ENCODE assay signal across 10 mouse cellular contexts in genomic region chr10:79701443-79702129, GRCm38 (mm10). TPM values are rescaled to one million over a fixed set of nuclear protein-coding genes. Genes with fewer than 3 reads are reported as not detected.
DNase-seq lines count a peak whose midpoint lies in the region; ATAC-seq lines count a peak whose summit lies in the region.
"Had no signal": no experiment of that assay in that cellular context is flagged by ENCODE, and none has a peak within 500 bp of the region (broad histone marks: within the 10 kb centered on the region; RNA-seq: fewer than 3 reads in every experiment).

No protein-coding gene starts in this region.

- no peak overlapping the region for H3K9ac ChIP-seq in forebrain, embryonic 16.5 days (replicated peaks; ENCODE audit: low read depth, low read length)
- H3K9ac ChIP-seq in forebrain, embryonic 11.5 days (ENCODE audit: low read length), result no peak overlapping the region
- no peak overlapping the region for H3K9ac ChIP-seq in hindbrain, embryonic 14.5 days

- H3K4me3 ChIP-seq in forebrain, embryonic 16.5 days (replicated peaks; ENCODE audit: low read length), result no peak overlapping the region
- H3K4me3 ChIP-seq in forebrain, embryonic 11.5 days (ENCODE audit: low read depth, low read length), result no peak overlapping the region
- H3K4me3 ChIP-seq in hindbrain, embryonic 14.5 days (replicated peaks; ENCODE audit: low read length), result no peak overlapping the region

- peak overlapping the region; percentile 13; the same call in 1 of the 2 replicates for H3K27ac ChIP-seq in forebrain, embryonic 16.5 days (ENCODE audit: low read length)
- H3K27ac ChIP-seq in forebrain, embryonic 11.5 days (ENCODE audit: low read depth, low read length), result no peak overlapping the region
- H3K27ac ChIP-seq in hindbrain, embryonic 14.5 days, result 0 out of 2 replicates have a peak overlapping the region, but pooled peaks have one; percentile 17

- no peaks in the 10 kb centered on the region for H3K9me3 ChIP-seq in forebrain, embryonic 16.5 days (ENCODE audit: control insufficient read depth, low read length)
- H3K9me3 ChIP-seq in forebrain, embryonic 11.5 days (ENCODE audit: control insufficient read depth, low read length), result no peaks in the 10 kb centered on the region
- H3K9me3 ChIP-seq in hindbrain, embryonic 14.5 days (ENCODE audit: control insufficient read depth, low read length), result no peaks in the 10 kb centered on the region

- ATAC-seq in forebrain, embryonic 16.5 days, result no peak
- no peak for ATAC-seq in forebrain, embryonic 11.5 days (replicated peaks; ENCODE audit: low FRiP score)
- no peak for ATAC-seq in hindbrain, embryonic 14.5 days (ENCODE audit: low FRiP score)

- no peaks in the 10 kb centered on the region for H3K36me3 ChIP-seq in forebrain, embryonic 16.5 days (ENCODE audit: control insufficient read depth, insufficient read depth)
- no peaks in the 10 kb centered on the region for H3K36me3 ChIP-seq in forebrain, embryonic 11.5 days (ENCODE audit: control insufficient read depth, insufficient read depth, low read length)
- H3K36me3 ChIP-seq in hindbrain, embryonic 14.5 days (replicated peaks; ENCODE audit: control insufficient read depth, insufficient read depth), result no peaks in the 10 kb centered on the region

- 75% methylated on average over 10 of the region's 10 CpGs for WGBS in forebrain, embryonic 16.5 days
- 64% methylated on average over 10 of the region's 10 CpGs for WGBS in forebrain, embryonic 11.5 days
- 65% methylated on average over 10 of the region's 10 CpGs for WGBS in hindbrain, embryonic 14.5 days

- H3K27me3 ChIP-seq in forebrain, embryonic 16.5 days (replicated peaks; ENCODE audit: control insufficient read depth, insufficient read depth, low read length), result no peaks in the 10 kb centered on the region
- H3K27me3 ChIP-seq in forebrain, embryonic 11.5 days (ENCODE audit: control insufficient read depth, insufficient read depth, low read length), result no peaks in the 10 kb centered on the region
- H3K27me3 ChIP-seq in hindbrain, embryonic 14.5 days (ENCODE audit: control insufficient read depth, insufficient read depth, low read length), result no peaks in the 10 kb centered on the region
- H3K27me3 ChIP-seq: CH12.LX had no signal

- DNase-seq in forebrain, embryonic 11.5 days (ENCODE audit: low spot score), result no peak
- DNase-seq in embryo, embryonic 11 days, result peak; percentile 36
- DNase-seq in hindbrain, embryonic 14.5 days (ENCODE audit: low spot score), result no peak
- peak; percentile 90 to 93 for DNase-seq in lung, adult 18-20 months
- no peak for DNase-seq in T-cell, adult 2 months (ENCODE audit: low spot score)
- no peak for DNase-seq in layer of hippocampus, adult 9-11 months
- no peak for DNase-seq in frontal cortex, adult 2 months (ENCODE audit: extremely low spot score in 1 of 2, low spot score in 1 of 2)

- peaks cover 20% of the 10 kb centered on the region for H3K4me1 ChIP-seq in forebrain, embryonic 16.5 days (replicated peaks; ENCODE audit: control insufficient read depth, insufficient read depth, low read length)
- peaks cover 13% of the 10 kb centered on the region for H3K4me1 ChIP-seq in forebrain, embryonic 11.5 days (replicated peaks; ENCODE audit: control insufficient read depth, insufficient read depth, low read length)
- peaks cover 16% of the 10 kb centered on the region for H3K4me1 ChIP-seq in hindbrain, embryonic 14.5 days (replicated peaks; ENCODE audit: control insufficient read depth, insufficient read depth, low read length)

- H3K4me2 ChIP-seq in forebrain, embryonic 16.5 days (ENCODE audit: low read length), result no peak overlapping the region
- H3K4me2 ChIP-seq in forebrain, embryonic 11.5 days (ENCODE audit: low read depth, low read length, severe bottlenecking), result no peak overlapping the region
- H3K4me2 ChIP-seq in hindbrain, embryonic 14.5 days (replicated peaks), result no peak overlapping the region

RNA-seq across cellular contexts. Expression of gene Bsg, which starts 2.7 kb away (rescaled TPM):
- polyA plus RNA-seq in forebrain, embryonic 16.5 days (2015; fragmentation: Nextera tagmentation; extraction: Ambion mirVana), result 726 and 729 TPM in 2 replicates
- polyA plus RNA-seq in forebrain, embryonic 11.5 days (2014; fragmentation: Nextera tagmentation; extraction: Ambion mirVana), result 551 and 582 TPM in 2 replicates
- 930 and 976 TPM in 2 replicates for polyA plus RNA-seq in hindbrain, embryonic 14.5 days (2014; fragmentation: Nextera tagmentation; extraction: Ambion mirVana)
- 1,126 and 1,227 TPM in 2 replicates for polyA plus RNA-seq in frontal cortex, adult 2 months (2012; rRNA removed)

RNA-seq across cellular contexts. Expression of gene Gzmm, which starts 12.8 kb away (rescaled TPM):
- polyA plus RNA-seq in forebrain, embryonic 16.5 days (2015; fragmentation: Nextera tagmentation; extraction: Ambion mirVana), result 1.7 and 1.8 TPM in 2 replicates
- polyA plus RNA-seq in forebrain, embryonic 11.5 days (2014; fragmentation: Nextera tagmentation; extraction: Ambion mirVana), result 0.81 and 0.92 TPM in 2 replicates
- polyA plus RNA-seq in hindbrain, embryonic 14.5 days (2014; fragmentation: Nextera tagmentation; extraction: Ambion mirVana), result 1.5 and 1.8 TPM in 2 replicates
- polyA plus RNA-seq in frontal cortex, adult 2 months (2012; rRNA removed), result 1.8 and 2.1 TPM in 2 replicates

RNA-seq across cellular contexts. Expression of gene Hcn2, which starts 14.8 kb away (rescaled TPM):
- polyA plus RNA-seq in forebrain, embryonic 16.5 days (2015; fragmentation: Nextera tagmentation; extraction: Ambion mirVana), result 0.39 and 0.52 TPM in 2 replicates
- 0.15 and 0.40 TPM in 2 replicates for polyA plus RNA-seq in forebrain, embryonic 11.5 days (2014; fragmentation: Nextera tagmentation; extraction: Ambion mirVana)
- 2.9 and 4.3 TPM in 2 replicates for polyA plus RNA-seq in hindbrain, embryonic 14.5 days (2014; fragmentation: Nextera tagmentation; extraction: Ambion mirVana)
- polyA plus RNA-seq in frontal cortex, adult 2 months (2012; rRNA removed), result 119 and 124 TPM in 2 replicates
- polyA plus RNA-seq: limb, embryonic 11.5 days had no signal

RNA-seq across cellular contexts. Expression of gene Cdc34, which starts 19.6 kb away (rescaled TPM):
- polyA plus RNA-seq in forebrain, embryonic 16.5 days (2015; fragmentation: Nextera tagmentation; extraction: Ambion mirVana), result 61.1 and 71.1 TPM in 2 replicates
- polyA plus RNA-seq in forebrain, embryonic 11.5 days (2014; fragmentation: Nextera tagmentation; extraction: Ambion mirVana), result 180 and 185 TPM in 2 replicates
- 78.9 and 81.8 TPM in 2 replicates for polyA plus RNA-seq in hindbrain, embryonic 14.5 days (2014; fragmentation: Nextera tagmentation; extraction: Ambion mirVana)
- polyA plus RNA-seq in frontal cortex, adult 2 months (2012; rRNA removed), result 96.3 and 111 TPM in 2 replicates

RNA-seq across cellular contexts. Expression of gene Tpgs1, which starts 32.4 kb away (rescaled TPM):
- polyA plus RNA-seq in forebrain, embryonic 16.5 days (2015; fragmentation: Nextera tagmentation; extraction: Ambion mirVana), result 75.9 and 76.6 TPM in 2 replicates
- polyA plus RNA-seq in forebrain, embryonic 11.5 days (2014; fragmentation: Nextera tagmentation; extraction: Ambion mirVana), result 59.7 and 65.2 TPM in 2 replicates
- polyA plus RNA-seq in hindbrain, embryonic 14.5 days (2014; fragmentation: Nextera tagmentation; extraction: Ambion mirVana), result 107 and 108 TPM in 2 replicates
- 89.4 and 92.3 TPM in 2 replicates for polyA plus RNA-seq in frontal cortex, adult 2 months (2012; rRNA removed)

Comparison
In these comparisons a context has a peak if more than half of its experiments do, and no peak if none do; other contexts are left out.
1. DNase-seq: peak in embryo, embryonic 11 days (single experiment) and lung, adult 18-20 months (2 of 2); none in forebrain, embryonic 11.5 days (single experiment), hindbrain, embryonic 14.5 days (single experiment), T-cell, adult 2 months (single experiment), layer of hippocampus, adult 9-11 months (single experiment) and frontal cortex, adult 2 months (0 of 2).
2. RNA of gene Hcn2, which starts 14.8 kb away (polyA plus RNA-seq): 119 to 124 TPM in frontal cortex, adult 2 months; 2.9 to 4.3 TPM in hindbrain, embryonic 14.5 days, 0.39 to 0.52 TPM in forebrain, embryonic 16.5 days and 0.15 to 0.40 TPM in forebrain, embryonic 11.5 days; every median in the first group is over 10 times any median in the second.